Mouse (Mus musculus) frontal cortex, adult (tissue): ENCODE measurements around the gene Rgs3.

Source experiments
- ATAC-seq: cut with Nextera tagmentation; 2 replicates; pipeline ENCODE4 v1.9.2; 2017; ENCODE audit warnings: mild to moderate bottlenecking, moderate library complexity, mixed read lengths; ENCODE audit not compliant: low TSS enrichment

The Rgs3 gene

GRCm38 (mm10) chr4:62723795-62724194, 164.1 kb downstream of the Rgs3 start:
- ATAC-seq = no peak

GRCm38 (mm10) chr4:62726282-62726937, 166.8 kb downstream of the Rgs3 start:
- ATAC-seq = no peak

GRCm38 (mm10) chr4:62727541-62728303, 168.1 kb downstream of the Rgs3 start:
- peak; percentile 76 for ATAC-seq

GRCm38 (mm10) chr4:62728471-62728870, 168.8 kb downstream of the Rgs3 start:
- ATAC-seq = no peak

GRCm38 (mm10) chr4:62729191-62729590, 169.5 kb downstream of the Rgs3 start:
- no peak for ATAC-seq

- ATAC-seq = no peak
These were observed 170.3 kb downstream of the Rgs3 start for GRCm38 (mm10) chr4:62729941-62730340.

GRCm38 (mm10) chr4:62730861-62731260, 171.2 kb downstream of the Rgs3 start:
- no peak for ATAC-seq

GRCm38 (mm10) chr4:62731531-62732063, 171.9 kb downstream of the Rgs3 start:
- peak; percentile 71 for ATAC-seq

GRCm38 (mm10) chr4:62732096-62732495, 172.4 kb downstream of the Rgs3 start:
- ATAC-seq = no peak

- no peak for ATAC-seq
These were observed 173.2 kb downstream of the Rgs3 start for GRCm38 (mm10) chr4:62732840-62733239.

- no peak for ATAC-seq
These were observed 174.3 kb downstream of the Rgs3 start for GRCm38 (mm10) chr4:62733938-62734337.

GRCm38 (mm10) chr4:62735291-62735690, 175.6 kb downstream of the Rgs3 start:
- ATAC-seq = no peak

GRCm38 (mm10) chr4:62735878-62736277, 176.2 kb downstream of the Rgs3 start:
- ATAC-seq = no peak

GRCm38 (mm10) chr4:62736421-62736820, 176.8 kb downstream of the Rgs3 start:
- no peak for ATAC-seq

GRCm38 (mm10) chr4:62736904-62737303, 177.3 kb downstream of the Rgs3 start:
- no peak for ATAC-seq

- no peak for ATAC-seq
These were observed 178.5 kb downstream of the Rgs3 start for GRCm38 (mm10) chr4:62737983-62738695.

- no peak for ATAC-seq
These were observed 179.3 kb downstream of the Rgs3 start for GRCm38 (mm10) chr4:62738996-62739395.

GRCm38 (mm10) chr4:62739591-62739990, 179.9 kb downstream of the Rgs3 start:
- ATAC-seq = peak; percentile 52

GRCm38 (mm10) chr4:62740282-62741054, 180.8 kb downstream of the Rgs3 start:
- ATAC-seq = no peak

GRCm38 (mm10) chr4:62741055-62741453, 181.4 kb downstream of the Rgs3 start:
- ATAC-seq = no peak

GRCm38 (mm10) chr4:62741601-62742000, 182.0 kb downstream of the Rgs3 start:
- no peak for ATAC-seq
